Mouse (Mus musculus): ENCODE data around the gene Kcnj4. TPM values are rescaled to one million over a fixed set of nuclear protein-coding genes. Genes with fewer than 3 reads are reported as not detected.
A peak's percentile ranks its signal among the peaks of the same experiment; 100 is the strongest.

Gene Kcnj4
- polyA plus RNA-seq, 1 experiment from 2014 or later, result not detected

GRCm38 (mm10) chr15:79443856-79444410 lies 61.1 kb downstream of the Kcnj4 start:
- H3K4me2 ChIP-seq (replicated peaks), result no peak overlapping the region
- H3K27ac ChIP-seq (replicated peaks), result no peak overlapping the region
- H3K9me3 ChIP-seq, result no peaks in the 10 kb centered on the region
- peaks cover 29% of the 10 kb centered on the region for H3K4me1 ChIP-seq
- no peak overlapping the region for H3K9ac ChIP-seq (replicated peaks)
- H3K4me3 ChIP-seq, result no peak overlapping the region
- no peak for ATAC-seq (ENCODE audit: low FRiP score, low read depth)
- peaks cover 13% of the 10 kb centered on the region; the same call in 1 of the 2 replicates for H3K27me3 ChIP-seq
- H3K36me3 ChIP-seq, result peaks cover 2% of the 10 kb centered on the region; the same call in 1 of the 2 replicates
- 46% methylated on average over 7 of the region's 7 CpGs for WGBS

- Histone ChIP-seq H3K4me1 (peaks cover 38% of the 10 kb centered on the region), H3K36me3 (peaks cover 11% of the 10 kb centered on the region), H3K27ac (replicated peaks) (0 out of 2 replicates have a peak overlapping the region, but pooled peaks have one; percentile 98), H3K9me3 (no peaks in the 10 kb centered on the region), H3K9ac (replicated peaks) (peak overlapping the region; percentile 99; the same call in 1 of the 2 replicates), H3K4me2 (replicated peaks) (peak overlapping the region; percentile 96; the same call in 1 of the 2 replicates), H3K27me3 (peaks cover 13% of the 10 kb centered on the region; the same call in 1 of the 2 replicates), H3K4me3 (no peak overlapping the region)
- 75% methylated on average over 9 of the region's 9 CpGs for WGBS
- ATAC-seq (ENCODE audit: low FRiP score, low read depth), result no peak
Observed at GRCm38 (mm10) chr15:79442961-79443518, 62.0 kb downstream of the Kcnj4 start.

GRCm38 (mm10) chr15:79442257-79442611 lies 62.8 kb downstream of the Kcnj4 start:
- ATAC-seq (ENCODE audit: low FRiP score, low read depth), result peak; percentile 53
- H3K4me1 ChIP-seq, result peaks cover 46% of the 10 kb centered on the region
- 4% methylated on average over 6 of the region's 6 CpGs for WGBS

GRCm38 (mm10) chr15:79441331-79442256 lies 63.4 kb downstream of the Kcnj4 start:
- H3K9me3 ChIP-seq, result no peaks in the 10 kb centered on the region
- ATAC-seq (ENCODE audit: low FRiP score, low read depth), result peak; percentile 81
- H3K9ac ChIP-seq (replicated peaks), result peak overlapping the region; percentile 99
- H3K4me3 ChIP-seq, result peak overlapping the region; percentile 95
- H3K4me2 ChIP-seq (replicated peaks), result peak overlapping the region; percentile 96
- H3K36me3 ChIP-seq, result peaks cover 25% of the 10 kb centered on the region
- peaks cover 53% of the 10 kb centered on the region for H3K4me1 ChIP-seq
- H3K27ac ChIP-seq (replicated peaks), result peak overlapping the region; percentile 98
- WGBS, result 1% methylated on average over 76 of the region's 107 CpGs
- peaks cover 13% of the 10 kb centered on the region; the same call in 1 of the 2 replicates for H3K27me3 ChIP-seq

More at GRCm38 (mm10) chr15:79442257-79442611, 62.8 kb downstream of the Kcnj4 start:
- H3K4me2 ChIP-seq (replicated peaks), result peak overlapping the region; percentile 96
- peak overlapping the region; percentile 99 for H3K9ac ChIP-seq (replicated peaks)
- H3K27ac ChIP-seq (replicated peaks), result peak overlapping the region; percentile 98
- H3K27me3 ChIP-seq, result peaks cover 13% of the 10 kb centered on the region; the same call in 1 of the 2 replicates
- H3K36me3 ChIP-seq, result peaks cover 19% of the 10 kb centered on the region
- H3K4me3 ChIP-seq, result peak overlapping the region; percentile 95
- no peaks in the 10 kb centered on the region for H3K9me3 ChIP-seq

- H3K9ac ChIP-seq (replicated peaks), result peak overlapping the region; percentile 99
- ATAC-seq (ENCODE audit: low FRiP score, low read depth), result peak; percentile 21
- peaks cover 33% of the 10 kb centered on the region for H3K36me3 ChIP-seq
- peaks cover 61% of the 10 kb centered on the region for H3K4me1 ChIP-seq
- peak overlapping the region; percentile 98 for H3K27ac ChIP-seq (replicated peaks)
- WGBS, result 22% methylated on average over 11 of the region's 11 CpGs
- no peaks in the 10 kb centered on the region for H3K9me3 ChIP-seq
- H3K4me3 ChIP-seq, result peak overlapping the region; percentile 95
- H3K4me2 ChIP-seq (replicated peaks), result peak overlapping the region; percentile 96
- H3K27me3 ChIP-seq, result peaks cover 13% of the 10 kb centered on the region; the same call in 1 of the 2 replicates
Observed at GRCm38 (mm10) chr15:79440651-79441330, 64.2 kb downstream of the Kcnj4 start.

- Histone ChIP-seq H3K4me1 (peaks cover 67% of the 10 kb centered on the region), H3K27ac (replicated peaks) (no peak overlapping the region)
- WGBS, result 84% methylated on average over 4 of the region's 4 CpGs
Observed at GRCm38 (mm10) chr15:79440223-79440622, 64.8 kb downstream of the Kcnj4 start.

GRCm38 (mm10) chr15:79439386-79439785 lies 65.7 kb downstream of the Kcnj4 start:
- 85% methylated on average over 4 of the region's 4 CpGs for WGBS
- H3K9ac ChIP-seq (replicated peaks), result peak overlapping the region; percentile 99
- H3K4me3 ChIP-seq, result peak overlapping the region; percentile 95
- H3K36me3 ChIP-seq, result peaks cover 47% of the 10 kb centered on the region
- H3K9me3 ChIP-seq, result no peaks in the 10 kb centered on the region
- ATAC-seq (ENCODE audit: low FRiP score, low read depth), result no peak
- peak overlapping the region; percentile 96 for H3K4me2 ChIP-seq (replicated peaks)
- H3K27me3 ChIP-seq, result peaks cover 10% of the 10 kb centered on the region; the same call in 1 of the 2 replicates
- H3K27ac ChIP-seq (replicated peaks), result no peak overlapping the region
- peaks cover 70% of the 10 kb centered on the region for H3K4me1 ChIP-seq

More at GRCm38 (mm10) chr15:79440223-79440622, 64.8 kb downstream of the Kcnj4 start:
- Histone ChIP-seq H3K36me3 (peaks cover 39% of the 10 kb centered on the region), H3K4me2 (replicated peaks) (peak overlapping the region; percentile 96), H3K27me3 (peaks cover 11% of the 10 kb centered on the region; the same call in 1 of the 2 replicates), H3K9me3 (no peaks in the 10 kb centered on the region), H3K4me3 (peak overlapping the region; percentile 95), H3K9ac (replicated peaks) (peak overlapping the region; percentile 99)
- ATAC-seq (ENCODE audit: low FRiP score, low read depth), result no peak

- 88% methylated on average over 8 of the region's 8 CpGs for WGBS
- H3K36me3 ChIP-seq, result peaks cover 53% of the 10 kb centered on the region
- no peak for ATAC-seq (ENCODE audit: low FRiP score, low read depth)
- no peaks in the 10 kb centered on the region for H3K9me3 ChIP-seq
- H3K9ac ChIP-seq (replicated peaks), result peak overlapping the region; percentile 99; the same call in 1 of the 2 replicates
- peaks cover 10% of the 10 kb centered on the region; the same call in 1 of the 2 replicates for H3K27me3 ChIP-seq
- peak overlapping the region; percentile 96 for H3K4me2 ChIP-seq (replicated peaks)
- peaks cover 70% of the 10 kb centered on the region for H3K4me1 ChIP-seq
- H3K27ac ChIP-seq (replicated peaks), result no peak overlapping the region
- H3K4me3 ChIP-seq, result 0 out of 2 replicates have a peak overlapping the region, but pooled peaks have one; percentile 10
Observed at GRCm38 (mm10) chr15:79438816-79439215, 66.2 kb downstream of the Kcnj4 start.

GRCm38 (mm10) chr15:79438209-79438810 lies 66.7 kb downstream of the Kcnj4 start:
- peaks cover 5% of the 10 kb centered on the region; the same call in 1 of the 2 replicates for H3K27me3 ChIP-seq
- peaks cover 58% of the 10 kb centered on the region for H3K36me3 ChIP-seq
- H3K4me2 ChIP-seq (replicated peaks), result peak overlapping the region; percentile 96
- WGBS, result 82% methylated on average over 6 of the region's 6 CpGs
- H3K27ac ChIP-seq (replicated peaks), result no peak overlapping the region
- peaks cover 70% of the 10 kb centered on the region for H3K4me1 ChIP-seq
- 0 out of 2 replicates have a peak overlapping the region, but pooled peaks have one; percentile 10 for H3K4me3 ChIP-seq
- H3K9me3 ChIP-seq, result no peaks in the 10 kb centered on the region
- peak overlapping the region; percentile 12; the same call in 1 of the 2 replicates for H3K9ac ChIP-seq (replicated peaks)
- no peak for ATAC-seq (ENCODE audit: low FRiP score, low read depth)

GRCm38 (mm10) chr15:79437541-79438208 lies 67.4 kb downstream of the Kcnj4 start:
- H3K9me3 ChIP-seq, result no peaks in the 10 kb centered on the region
- ATAC-seq (ENCODE audit: low FRiP score, low read depth), result no peak
- H3K4me3 ChIP-seq, result no peak overlapping the region
- peaks cover 65% of the 10 kb centered on the region for H3K36me3 ChIP-seq
- peaks cover 72% of the 10 kb centered on the region for H3K4me1 ChIP-seq
- H3K27me3 ChIP-seq, result no peaks in the 10 kb centered on the region
- WGBS, result 92% methylated on average over 12 of the region's 12 CpGs
- H3K4me2 ChIP-seq (replicated peaks), result peak overlapping the region; percentile 96; the same call in 1 of the 2 replicates
- no peak overlapping the region for H3K27ac ChIP-seq (replicated peaks)
- H3K9ac ChIP-seq (replicated peaks), result no peak overlapping the region
